Comparison of ENCODE assay signal across 8 mouse cellular contexts in the genomic region with DNA sequence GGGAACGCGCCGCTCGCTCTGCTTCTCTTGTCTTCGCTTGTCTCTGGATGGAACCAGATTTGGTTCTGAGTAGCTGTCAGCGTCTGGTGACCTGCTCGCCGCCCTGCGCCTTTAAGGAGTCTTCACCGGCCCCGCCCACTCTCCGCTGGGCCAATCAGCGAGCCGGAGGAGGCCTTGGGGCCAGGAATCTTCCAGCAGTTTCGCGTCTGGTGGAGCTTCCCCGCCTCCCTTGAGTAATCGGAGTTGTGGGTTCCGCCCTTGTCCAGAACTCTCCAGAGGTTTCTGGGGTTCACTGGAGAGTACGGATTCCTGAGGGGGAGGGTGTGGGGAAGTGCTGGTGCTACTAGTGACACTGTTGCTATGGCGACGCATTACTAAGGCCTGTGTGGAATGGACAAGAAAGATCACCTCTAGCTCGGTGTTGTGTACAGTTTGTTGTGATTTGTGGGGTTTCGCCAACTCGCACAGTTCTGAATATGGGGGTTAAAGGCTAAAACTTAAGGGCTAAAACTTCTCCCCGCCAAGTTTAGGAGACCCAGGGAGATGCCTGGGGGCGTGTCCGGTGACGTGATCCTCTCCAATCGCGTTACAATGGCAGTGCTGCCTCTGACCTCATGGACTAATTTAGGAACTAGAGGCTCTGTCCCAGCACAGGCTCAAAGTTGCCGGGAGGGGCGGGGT. TPM values are rescaled to one million over a fixed set of nuclear protein-coding genes. Genes with fewer than 3 reads are reported as not detected.
DNase-seq lines count a peak whose midpoint lies in the region; ATAC-seq and TF ChIP-seq lines count a peak whose summit lies in the region.
"Not testable (repeated sequence)": the region's sequence is repeated elsewhere in the genome, so short reads cannot be mapped to it uniquely, and the experiment has no call there.

Hspa1a (minus strand) TSS at position 88 of the 681 bp plus-strand sequence.
Hspa1l (plus strand) TSS at position 635 of the 681 bp plus-strand sequence.

- peak within 1 kb of the TSS; percentile 52 for H3K9ac ChIP-seq in hindbrain, embryonic 16.5 days (ENCODE audit: low read depth, low read length)
- H3K9ac ChIP-seq in lung, postnatal 0 days (replicated peaks; ENCODE audit: low read depth): 0 out of 2 replicates have a peak within 1 kb of the TSS, but pooled peaks have one; percentile 20

- peak within 1 kb of the TSS; percentile 41 for H3K4me3 ChIP-seq in hindbrain, embryonic 16.5 days (ENCODE audit: low read length)
- H3K4me3 ChIP-seq in lung, postnatal 0 days (ENCODE audit: low read depth, low read length): peak within 1 kb of the TSS; percentile 27

- H3K4me1 ChIP-seq in hindbrain, embryonic 16.5 days (ENCODE audit: control insufficient read depth, insufficient read depth, low read depth, low read length); lung, postnatal 0 days (ENCODE audit: insufficient read depth, low read depth, low read length): not testable (repeated sequence)

- under 1% methylated on average over 26 of the region's 33 CpGs for WGBS in hindbrain, embryonic 16.5 days
- WGBS in lung, postnatal 0 days: 2% methylated on average over 24 of the region's 33 CpGs

- peaks cover 21% of the 10 kb centered on the region for H3K27me3 ChIP-seq in hindbrain, embryonic 16.5 days (replicated peaks; ENCODE audit: control insufficient read depth, insufficient read depth, low read length)
- H3K27me3 ChIP-seq in lung, postnatal 0 days (replicated peaks; ENCODE audit: insufficient read depth, low read length): not testable (repeated sequence)

- H3K36me3 ChIP-seq in hindbrain, embryonic 16.5 days (ENCODE audit: control insufficient read depth, insufficient read depth, low read length); lung, postnatal 0 days (ENCODE audit: insufficient read depth, low read length): not testable (repeated sequence)

- peak within 1 kb of the TSS; percentile 86 for H3K4me2 ChIP-seq in hindbrain, embryonic 16.5 days (ENCODE audit: low read length)
- H3K4me2 ChIP-seq in lung, postnatal 0 days (replicated peaks; ENCODE audit: low read depth, low read length): peak within 1 kb of the TSS; percentile 55

- H3K9me3 ChIP-seq in hindbrain, embryonic 16.5 days (ENCODE audit: control insufficient read depth, low read length); lung, postnatal 0 days (ENCODE audit: low read length): not testable (repeated sequence)

- DNase-seq in embryo, embryonic 11 days: peak; percentile 80
- peak; percentile 66 for DNase-seq in gastrocnemius, postnatal 10 days
- DNase-seq in layer of hippocampus, postnatal 36 days: peak; percentile 76 to 82
- DNase-seq in lung, postnatal 0 days (ENCODE audit: low spot score): peak; percentile 97
- peak; percentile 74 for DNase-seq in testis, postnatal 14 days (ENCODE audit: low spot score)

- TF ChIP-seq CTCF in lung, postnatal 0 days (IDR thresholded peaks at IDR 0.05): not testable (repeated sequence)

- peak; percentile 95 for ATAC-seq in activated CD4-positive, CD25-positive, alpha-beta regulatory T cell, adult 4 months
- peak; percentile 95 for ATAC-seq in hindbrain, embryonic 16.5 days
- peak; percentile 97 for ATAC-seq in lung, postnatal 0 days
- ATAC-seq in neutrophil, adult 5-6 weeks (ENCODE audit: extremely low read depth, insufficient number of reproducible peaks, low FRiP score, poor library complexity, severe bottlenecking): peak; percentile 86

- 0 out of 2 replicates have a peak, but pooled peaks have one; percentile 20 for TF ChIP-seq EP300 in lung, postnatal 0 days (IDR thresholded peaks at IDR 0.05)

- H3K27ac ChIP-seq in hindbrain, embryonic 16.5 days (ENCODE audit: low read depth, low read length): not testable (repeated sequence)
- peak within 1 kb of the TSS; percentile 48 for H3K27ac ChIP-seq in lung, postnatal 0 days (ENCODE audit: low read length)

RNA-seq across cellular contexts. Expression of gene Hspa1a, which starts in this region (rescaled TPM):
- polyA plus RNA-seq in activated CD4-positive, CD25-positive, alpha-beta regulatory T cell, adult 4 months (2017; shearing (Covaris generic)): 1 to 10 TPM in 1 of 2 experiments, under 1 TPM in 1; 0.17 to 5.1 TPM
- 1 to 10 TPM; 3.8 to 6.4 TPM for total RNA-seq in gastrocnemius, postnatal 10 days (2021)
- 15.3 and 18.1 TPM in 2 replicates for polyA plus RNA-seq in hindbrain, embryonic 16.5 days (2015; fragmentation: Nextera tagmentation; extraction: Ambion mirVana)
- total RNA-seq in layer of hippocampus, postnatal 36 days (2021): 10 to 100 TPM; 19.1 to 26.6 TPM
- polyA plus RNA-seq in lung, postnatal 0 days (2015; fragmentation: Nextera tagmentation; extraction: Ambion mirVana): 8.2 and 11.9 TPM in 2 replicates
- total RNA-seq in neutrophil, adult 5-6 weeks (2017): 5.6 and 6.4 TPM in 2 replicates

RNA-seq across cellular contexts. Expression of gene Hspa1l, which starts in this region (rescaled TPM):
- under 1 TPM in 1 of 2 experiments, not detected in 1; 0.46 TPM for polyA plus RNA-seq in activated CD4-positive, CD25-positive, alpha-beta regulatory T cell, adult 4 months (2017; shearing (Covaris generic))
- 1 to 10 TPM; 6.2 to 9.9 TPM for total RNA-seq in gastrocnemius, postnatal 10 days (2021)
- polyA plus RNA-seq in hindbrain, embryonic 16.5 days (2015; fragmentation: Nextera tagmentation; extraction: Ambion mirVana): 1.4 and 1.6 TPM in 2 replicates
- under 1 TPM; 0.42 to 0.48 TPM for total RNA-seq in layer of hippocampus, postnatal 36 days (2021)
- polyA plus RNA-seq in lung, postnatal 0 days (2015; fragmentation: Nextera tagmentation; extraction: Ambion mirVana): 0.70 and 0.79 TPM in 2 replicates
- not detected in 2 replicates for total RNA-seq in neutrophil, adult 5-6 weeks (2017)
